Mouse (Mus musculus) MEL-GATA-1-ER (cell line): ENCODE measurements around the gene Mmel1.

Experiments
- DNase-seq: peaks from one replicate; pipeline ENCODE4 v3.0.0-alpha.2; 2012; ENCODE audit warnings: low read depth; ENCODE audit errors: extremely low read depth

Mmel1 gene

GRCm38 (mm10) chr4:154864271-154864771, 5.1 kb upstream of the Mmel1 start:
- DNase-seq, result no peak

GRCm38 (mm10) chr4:154864961-154865760, 4.2 kb upstream of the Mmel1 start:
- no peak for DNase-seq

GRCm38 (mm10) chr4:154866391-154866790, 3.0 kb upstream of the Mmel1 start:
- DNase-seq, result no peak

- DNase-seq, result no peak
These were observed 2.1 kb upstream of the Mmel1 start for GRCm38 (mm10) chr4:154867257-154867656.

- DNase-seq, result no peak
These were observed 1.3 kb downstream of the Mmel1 start for GRCm38 (mm10) chr4:154870721-154871120.

- DNase-seq, result no peak
These were observed 2.4 kb downstream of the Mmel1 start for GRCm38 (mm10) chr4:154871757-154872251.

- no peak for DNase-seq
These were observed 3.8 kb downstream of the Mmel1 start for GRCm38 (mm10) chr4:154873186-154873585.

GRCm38 (mm10) chr4:154877864-154878548, 8.6 kb downstream of the Mmel1 start:
- DNase-seq, result peak; percentile 66

- peak; percentile 66 for DNase-seq
These were observed 11.3 kb downstream of the Mmel1 start for GRCm38 (mm10) chr4:154880730-154881129.

GRCm38 (mm10) chr4:154882014-154882659, 12.8 kb downstream of the Mmel1 start:
- DNase-seq, result no peak

- DNase-seq, result no peak
These were observed 16.0 kb downstream of the Mmel1 start for GRCm38 (mm10) chr4:154885416-154885815.

GRCm38 (mm10) chr4:154886876-154887592, 17.6 kb downstream of the Mmel1 start:
- no peak for DNase-seq

- DNase-seq, result no peak
These were observed 18.3 kb downstream of the Mmel1 start for GRCm38 (mm10) chr4:154887593-154888250.

GRCm38 (mm10) chr4:154890887-154891286, 21.5 kb downstream of the Mmel1 start:
- DNase-seq, result no peak

GRCm38 (mm10) chr4:154895549-154895948, 26.2 kb downstream of the Mmel1 start:
- DNase-seq, result no peak

GRCm38 (mm10) chr4:154897676-154898465, 28.5 kb downstream of the Mmel1 start:
- DNase-seq, result no peak

GRCm38 (mm10) chr4:154898506-154899446, 29.4 kb downstream of the Mmel1 start, which contains the start of gene Fam213b:
Gene Fam213b, minus strand, starts transcription at chr4:154899135.
- no peak for DNase-seq

- no peak for DNase-seq
These were observed 33.0 kb downstream of the Mmel1 start for GRCm38 (mm10) chr4:154902371-154902770.
